Mouse (Mus musculus) cerebellum, adult 11 months (tissue): ENCODE measurements around the gene Bcl2a1b.
A peak's percentile ranks its signal among the peaks of the same experiment; 100 is the strongest.
"Not testable (repeated sequence)": the region's sequence is repeated elsewhere in the genome, so short reads cannot be mapped to it uniquely, and the experiment has no call there.

ENCODE experiments used
- DNase-seq: peaks from one replicate; pipeline ENCODE4 v3.0.0; 2022

Gene Bcl2a1b

DNA sequence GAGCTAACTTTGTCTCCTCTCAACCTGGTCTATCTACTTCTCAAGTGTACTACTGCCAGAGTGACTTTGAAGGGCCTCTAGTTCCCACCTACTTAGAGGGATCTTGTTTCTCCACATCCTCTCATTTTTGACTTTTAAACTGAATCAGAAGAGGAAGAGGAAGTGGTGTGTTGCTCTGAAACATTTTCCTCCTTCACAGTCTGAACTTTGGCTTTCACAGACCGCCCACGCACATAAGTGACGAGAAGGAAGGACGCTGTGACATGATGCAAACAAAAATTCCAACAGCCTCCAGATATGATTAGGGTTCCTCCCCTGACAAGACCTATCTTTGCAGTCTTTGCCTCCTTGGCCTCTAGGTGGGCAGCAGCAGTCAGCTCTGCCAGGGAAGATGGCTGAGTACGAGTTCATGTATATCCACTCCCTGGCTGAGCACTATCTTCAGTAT is at the start of gene Bcl2a1b, which contains the start of gene Gm29094:
Bcl2a1b (plus strand) TSS at position 241 of the 448 bp plus-strand sequence.
Gm29094 (plus strand) TSS at position 411 of the 448 bp plus-strand sequence.
- DNase-seq: not testable (repeated sequence)

DNA sequence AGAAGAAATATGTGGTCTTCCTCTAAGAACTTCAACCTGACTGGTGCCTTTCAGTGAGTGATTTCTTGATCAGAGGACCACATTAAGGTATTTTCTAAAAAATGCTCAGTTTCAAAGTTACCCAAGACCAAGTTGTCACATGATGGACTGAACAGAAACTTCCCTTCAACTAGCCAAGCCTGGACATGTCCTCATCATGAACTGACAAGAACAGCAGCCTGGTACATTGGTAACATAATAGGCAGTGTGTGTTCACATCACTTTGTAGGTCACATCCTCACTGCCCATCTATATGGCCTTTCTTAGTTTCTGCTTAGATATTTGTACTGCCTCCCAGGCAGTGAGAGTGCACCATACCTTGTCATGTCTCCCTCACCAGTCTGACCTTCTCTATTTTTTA is 26.5 kb upstream of the Bcl2a1b start:
- not testable (repeated sequence) for DNase-seq

DNA sequence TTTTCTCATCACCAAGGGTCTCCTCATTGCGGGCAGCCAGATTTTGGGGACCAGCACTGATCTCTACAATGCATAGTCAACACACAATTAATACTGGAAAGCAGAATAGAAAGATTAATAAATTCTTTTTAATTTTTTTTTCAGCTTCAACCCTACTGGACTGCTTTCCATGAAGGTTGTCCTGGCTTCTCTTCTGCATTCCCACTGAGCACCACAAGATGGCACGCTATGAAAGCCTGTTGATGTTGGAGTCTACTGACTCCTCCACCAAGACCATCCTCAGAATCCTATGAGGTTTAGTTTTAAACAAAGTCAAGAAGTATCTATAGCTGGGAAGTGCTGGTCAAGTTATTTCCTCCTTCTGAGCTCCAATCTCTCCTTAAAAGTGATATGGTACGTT is 20.2 kb upstream of the Bcl2a1b start:
- peak; percentile 43 for DNase-seq

DNA sequence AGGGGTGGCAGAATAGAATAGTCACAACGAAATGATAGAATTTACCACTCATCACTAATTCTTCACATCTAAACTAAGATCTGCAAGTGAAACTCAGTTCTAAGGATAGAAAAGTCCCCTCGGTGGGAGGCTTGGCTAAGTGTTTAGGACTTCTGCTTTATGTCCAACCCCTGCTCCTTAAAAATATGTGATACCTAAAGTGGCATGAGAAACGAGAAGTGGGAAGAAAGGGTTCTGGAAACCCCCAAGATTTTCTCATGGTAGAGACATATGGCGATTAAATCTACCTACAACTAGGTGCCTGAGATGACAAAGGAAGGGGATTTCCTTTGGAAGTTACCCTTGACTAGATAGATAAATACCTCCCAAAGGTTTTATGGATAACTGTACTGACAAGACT is 19.5 kb upstream of the Bcl2a1b start:
- not testable (repeated sequence) for DNase-seq

DNA sequence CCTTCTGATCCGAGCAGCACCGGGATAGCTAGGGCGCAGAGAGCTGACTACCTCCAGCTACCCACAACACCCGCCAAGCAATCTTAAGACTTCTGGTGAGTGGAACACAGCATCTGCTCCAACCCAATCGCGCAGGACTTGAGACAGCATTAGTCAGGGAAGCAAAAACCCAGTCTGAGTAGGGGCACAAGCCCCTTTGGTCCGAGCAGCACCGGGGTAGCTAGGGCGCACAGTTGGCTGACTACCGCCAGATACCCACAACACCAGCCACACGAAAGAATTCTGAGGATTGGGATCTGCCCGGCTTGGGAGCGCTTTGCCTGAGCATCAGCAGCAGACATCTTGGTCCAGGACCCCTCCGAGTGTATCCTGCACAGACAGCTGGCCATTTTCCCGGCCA is 12.0 kb upstream of the Bcl2a1b start:
- DNase-seq: not testable (repeated sequence)

DNA sequence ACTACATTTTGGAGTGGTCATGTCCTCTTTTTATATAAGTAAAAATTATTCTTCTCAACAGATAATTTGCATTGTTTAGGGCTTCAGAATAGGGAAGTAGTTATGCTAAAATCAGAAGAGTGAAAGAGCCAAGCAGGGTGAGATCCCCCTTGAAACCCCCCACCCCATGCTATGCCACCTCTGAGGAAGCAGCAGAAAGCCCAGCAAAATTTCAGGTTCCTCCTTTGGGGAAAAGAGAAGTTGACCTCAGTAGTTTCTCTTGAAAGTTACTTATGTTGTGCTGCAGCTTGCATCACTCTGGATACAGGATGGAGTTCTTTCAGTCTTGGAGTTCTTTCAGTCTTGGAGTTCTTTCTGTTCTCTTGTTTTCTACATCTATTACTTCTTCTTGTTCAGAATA is 3.5 kb upstream of the Bcl2a1b start:
- not testable (repeated sequence) for DNase-seq

DNA sequence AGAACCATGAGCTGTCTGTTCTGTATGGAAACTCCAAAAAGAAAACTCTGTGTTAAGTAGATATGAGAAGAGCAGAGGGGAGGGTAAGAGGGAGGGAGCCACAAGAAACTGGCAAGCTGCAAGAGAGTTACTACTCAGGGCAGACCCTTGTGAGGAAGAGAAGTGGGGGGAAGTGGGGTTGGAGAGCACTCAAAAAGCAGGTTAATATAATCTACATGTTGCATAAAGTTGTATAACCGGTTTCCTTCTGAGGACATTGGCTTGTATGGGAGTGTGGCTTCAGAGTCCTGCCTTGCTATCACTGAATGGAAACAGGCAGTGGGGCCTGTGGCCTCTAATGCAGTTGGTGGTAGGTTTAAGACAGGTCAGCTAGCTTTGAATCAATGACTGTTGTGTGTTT is 1.5 kb upstream of the Bcl2a1b start:
- DNase-seq: not testable (repeated sequence)

DNA sequence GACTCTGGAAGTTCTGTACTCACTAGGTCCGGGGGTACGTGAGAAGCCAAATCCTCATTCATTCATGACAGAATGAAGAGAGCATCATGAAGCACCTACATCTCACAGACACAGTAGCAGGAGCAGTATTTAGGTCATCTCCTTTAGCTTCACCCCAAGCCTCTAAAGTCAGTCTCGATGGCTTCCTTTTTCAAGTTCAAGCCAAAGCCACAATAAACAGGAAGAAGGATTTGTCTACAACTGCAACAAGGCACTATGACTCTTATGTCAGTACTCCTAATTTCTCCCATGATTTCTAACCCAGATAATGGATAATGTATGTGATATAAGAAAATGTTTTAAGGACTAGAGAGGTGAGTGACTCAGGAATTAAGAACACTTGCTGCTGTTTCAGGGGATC is 660 bp upstream of the Bcl2a1b start:
- DNase-seq: not testable (repeated sequence)

DNA sequence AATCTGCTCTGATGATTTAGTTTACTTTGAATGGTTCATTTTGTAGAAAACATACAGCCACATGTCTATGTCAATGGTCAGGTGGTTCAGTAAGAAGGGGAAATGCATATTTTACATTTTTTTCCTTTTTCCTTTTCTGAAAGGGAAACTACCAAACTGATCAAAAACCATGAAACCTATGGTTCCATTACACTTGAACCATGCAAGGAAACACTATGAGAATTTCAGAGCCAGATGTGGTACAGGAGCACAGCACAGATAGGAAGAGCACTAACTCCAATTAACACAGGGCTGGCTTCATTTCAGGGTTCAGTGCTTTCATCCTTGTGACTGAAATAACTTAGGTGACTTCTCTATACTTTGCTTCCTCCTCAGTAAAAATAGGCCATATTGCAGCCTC is 3.2 kb downstream of the Bcl2a1b start:
- DNase-seq: not testable (repeated sequence)

DNA sequence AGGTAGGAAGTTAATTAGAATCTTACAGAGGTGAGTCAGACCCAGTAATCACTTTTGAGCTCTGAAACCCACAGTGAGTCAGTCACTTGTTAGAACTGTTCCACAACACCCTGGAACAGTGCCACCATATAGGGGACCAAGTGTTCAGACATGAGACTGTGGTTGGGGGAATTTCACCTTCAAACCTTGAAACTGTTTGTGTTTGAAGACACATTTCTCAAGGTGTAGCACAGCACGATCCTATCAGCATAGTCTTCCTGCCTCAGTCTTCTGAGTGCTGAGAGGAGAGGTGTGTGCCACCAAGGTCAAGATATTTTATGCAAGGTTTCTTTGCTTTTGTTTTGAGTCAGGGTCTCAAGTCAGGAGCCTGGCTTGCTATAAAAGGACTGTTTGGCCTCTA is 9.9 kb downstream of the Bcl2a1b start:
- DNase-seq: not testable (repeated sequence)

DNA sequence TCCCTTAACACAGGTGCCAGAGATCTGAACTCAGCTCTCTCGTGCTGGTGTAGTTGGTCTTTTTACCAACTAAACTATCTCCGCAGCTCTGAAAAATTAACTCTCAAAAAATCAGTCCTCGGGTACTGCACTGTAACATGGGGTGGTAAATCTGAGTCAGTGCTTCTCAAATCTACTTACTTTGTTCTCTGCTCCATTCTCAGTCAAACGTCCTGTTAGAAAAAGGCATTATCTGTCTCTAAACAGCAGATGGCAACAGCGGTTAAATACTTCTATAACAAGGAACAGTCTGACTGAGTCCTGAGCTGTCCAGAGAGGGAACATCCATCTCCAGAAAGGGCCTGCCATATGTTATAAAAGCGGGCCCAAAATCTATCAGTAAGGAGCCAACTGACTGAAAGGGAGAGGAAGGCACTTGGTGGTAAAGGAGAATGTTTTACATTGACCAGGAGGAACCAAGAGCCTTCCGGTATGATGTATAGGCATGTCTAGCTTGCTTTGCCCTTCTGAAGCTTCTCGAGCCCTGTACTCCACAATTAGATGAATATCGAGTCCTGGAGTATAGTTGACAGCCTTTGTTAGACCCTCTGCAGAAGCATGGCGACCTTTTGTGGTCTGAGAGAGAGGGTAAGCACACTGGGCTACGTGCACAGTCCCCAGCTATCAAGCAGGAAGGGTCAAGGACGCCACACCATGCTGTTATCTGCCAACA is 11.5 kb downstream of the Bcl2a1b start, which contains the start of gene Mthfs:
Mthfs (plus strand) TSS at position 324 of the 712 bp plus-strand sequence.
- DNase-seq: peak; percentile 16

DNA sequence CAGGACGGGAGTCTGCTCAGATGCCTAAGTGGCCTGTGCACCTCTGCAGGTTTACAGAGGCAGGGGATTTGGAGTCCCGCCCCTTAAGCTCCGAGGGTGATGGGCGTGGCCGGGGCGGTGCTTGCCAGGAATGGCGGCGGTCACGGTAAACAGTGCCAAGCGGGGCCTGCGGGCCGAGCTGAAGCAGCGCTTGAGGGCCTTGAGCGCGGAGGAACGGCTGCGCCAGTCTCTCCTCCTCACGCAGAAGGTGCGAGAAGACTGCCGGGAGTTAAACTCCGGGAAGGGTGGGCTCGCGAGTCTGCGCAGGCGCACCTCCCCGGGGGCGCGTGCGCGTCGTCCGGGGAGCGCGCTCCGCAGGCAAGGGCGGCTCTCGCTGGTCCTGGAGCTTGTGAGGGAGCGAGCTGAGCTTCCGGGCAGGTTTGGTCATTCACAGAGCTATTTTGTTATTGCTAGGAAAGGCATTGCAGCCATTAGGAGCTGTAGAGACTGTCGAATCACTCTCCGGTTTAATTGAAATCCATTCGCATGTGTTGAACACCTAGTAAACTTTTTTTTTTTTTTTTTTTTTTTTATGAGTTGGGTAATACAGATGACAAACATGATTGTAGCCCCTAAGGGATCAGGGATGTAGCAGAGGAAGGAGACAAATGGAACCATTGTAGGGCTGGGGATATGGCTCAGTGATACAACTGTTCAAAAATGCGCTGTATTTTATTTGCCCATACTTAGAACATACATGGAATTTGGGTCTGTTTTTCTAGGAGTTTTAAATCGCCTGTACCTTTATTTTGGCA is 12.3 kb downstream of the Bcl2a1b start:
- peak; percentile 91 for DNase-seq

DNA sequence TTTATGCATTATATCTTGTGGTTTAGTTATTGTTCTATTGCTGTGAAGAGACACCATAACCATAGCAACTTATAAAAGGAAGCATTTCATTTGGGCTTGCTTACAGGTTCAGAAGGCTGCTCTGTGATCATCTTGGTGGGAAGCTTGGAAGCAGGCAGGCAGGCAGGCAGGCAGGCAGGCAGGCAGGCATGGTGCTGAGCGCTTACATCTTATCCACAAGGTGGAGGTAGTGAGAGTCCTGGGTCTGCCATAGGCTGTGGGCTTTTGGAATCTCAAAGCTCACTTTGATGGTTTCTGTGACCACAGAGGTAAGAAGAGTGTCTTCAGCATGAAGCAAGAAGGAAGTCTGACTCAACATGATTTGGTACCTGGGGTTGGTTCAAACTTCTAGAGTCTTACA is 13.4 kb downstream of the Bcl2a1b start:
- DNase-seq: not testable (repeated sequence)

DNA sequence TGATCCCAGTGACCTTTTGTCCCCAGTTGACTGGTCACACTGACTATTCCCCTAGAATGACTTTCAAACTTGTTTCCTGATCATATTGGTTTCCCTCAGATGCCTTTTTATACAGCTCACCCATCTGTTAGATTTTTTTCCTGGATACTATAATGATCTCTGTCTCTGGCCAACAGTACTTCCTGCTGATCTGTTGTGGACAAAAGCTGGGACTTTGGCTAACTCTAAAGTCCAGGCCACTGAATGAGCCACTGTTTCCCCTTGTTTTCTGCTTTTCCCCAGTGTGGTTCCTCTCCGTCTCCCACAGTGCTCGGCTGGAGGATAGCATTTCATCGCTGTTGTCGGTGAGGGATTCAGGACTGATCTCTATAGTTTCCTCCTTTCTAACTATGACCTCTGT is 19.2 kb downstream of the Bcl2a1b start:
- DNase-seq: not testable (repeated sequence)

DNA sequence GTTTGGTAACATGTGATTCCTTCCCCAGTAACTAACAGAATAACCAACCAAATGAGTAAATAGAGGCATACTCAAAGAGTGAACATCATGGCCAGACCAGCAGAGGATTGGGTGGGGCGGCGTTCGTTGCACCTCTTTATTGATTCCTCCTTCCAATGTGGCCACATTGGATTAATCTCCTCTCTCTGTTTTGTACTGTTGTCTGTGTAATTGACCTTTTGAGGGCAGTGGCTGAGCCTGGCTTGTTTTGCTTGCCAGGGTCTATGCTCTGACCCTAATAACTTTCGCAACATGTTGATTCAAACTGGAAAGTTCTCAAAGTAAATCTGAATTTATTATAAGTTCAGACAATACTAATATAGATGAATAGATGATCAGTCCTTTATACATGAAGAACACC is 20.7 kb downstream of the Bcl2a1b start:
- DNase-seq: not testable (repeated sequence)

DNA sequence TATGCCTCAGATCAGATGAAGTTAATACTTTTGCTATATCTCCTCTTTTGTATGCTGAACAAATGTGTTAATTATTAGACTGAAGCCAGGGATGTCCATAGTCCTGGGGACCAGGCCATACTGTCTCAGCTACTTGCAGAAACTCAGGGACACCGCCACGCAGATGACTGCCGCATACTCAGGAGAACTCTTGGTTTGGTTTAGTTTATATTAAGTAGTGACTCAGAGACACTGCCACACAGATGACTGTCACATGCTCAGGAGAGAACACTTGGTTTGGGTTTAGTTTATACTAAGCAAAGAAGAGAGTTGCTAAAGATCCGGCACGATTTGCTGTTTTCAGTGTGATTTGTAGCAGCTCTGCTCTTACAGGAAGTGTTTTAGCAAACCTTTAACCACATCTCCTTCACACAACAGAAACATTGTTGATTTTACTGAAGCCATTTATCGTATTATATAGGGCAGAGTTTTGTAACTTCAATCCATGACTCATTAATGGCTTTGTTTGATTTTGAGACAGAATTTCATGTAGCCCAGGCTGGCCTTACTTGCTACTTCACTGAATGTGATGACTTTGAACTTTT is 21.8 kb downstream of the Bcl2a1b start:
- not testable (repeated sequence) for DNase-seq

DNA sequence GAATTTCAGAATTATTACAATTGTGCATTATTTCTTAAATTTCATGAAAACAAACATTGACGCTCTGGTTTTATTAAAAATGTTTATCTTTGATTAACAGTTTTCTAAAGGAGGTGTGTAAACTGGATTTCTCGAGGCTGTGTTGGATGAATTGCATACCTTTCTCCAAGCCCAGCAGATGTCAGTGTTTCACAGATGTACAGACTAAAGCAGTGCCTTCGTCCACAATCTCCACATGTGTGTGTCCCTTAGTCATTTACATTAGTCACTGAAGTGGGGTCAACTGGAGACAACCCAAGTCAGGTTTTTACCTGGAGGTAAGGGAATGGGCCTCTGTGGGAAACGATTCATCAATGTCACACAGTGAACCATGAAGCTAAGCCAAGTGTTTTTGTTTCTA is 27.1 kb downstream of the Bcl2a1b start:
- DNase-seq: no peak

DNA sequence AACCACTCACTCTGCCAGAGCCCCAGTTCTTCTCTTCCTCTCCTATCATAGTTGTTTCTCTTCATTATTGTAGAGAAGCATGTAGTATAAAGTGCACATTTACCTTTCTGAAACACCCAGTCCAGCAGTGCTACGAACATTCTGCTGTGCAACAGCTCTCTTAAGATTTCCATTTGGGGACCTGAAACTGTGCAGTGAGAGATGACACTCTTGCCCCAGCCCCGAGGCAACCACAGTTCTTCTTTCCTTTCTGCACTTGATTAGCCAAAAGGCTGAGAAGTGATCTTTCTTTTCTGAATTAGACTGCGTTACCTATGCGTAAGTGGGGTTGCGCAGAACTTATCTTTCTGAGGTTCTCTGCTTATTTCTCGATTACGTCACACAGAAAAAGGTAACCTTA is 29.1 kb downstream of the Bcl2a1b start:
- no peak for DNase-seq

DNA sequence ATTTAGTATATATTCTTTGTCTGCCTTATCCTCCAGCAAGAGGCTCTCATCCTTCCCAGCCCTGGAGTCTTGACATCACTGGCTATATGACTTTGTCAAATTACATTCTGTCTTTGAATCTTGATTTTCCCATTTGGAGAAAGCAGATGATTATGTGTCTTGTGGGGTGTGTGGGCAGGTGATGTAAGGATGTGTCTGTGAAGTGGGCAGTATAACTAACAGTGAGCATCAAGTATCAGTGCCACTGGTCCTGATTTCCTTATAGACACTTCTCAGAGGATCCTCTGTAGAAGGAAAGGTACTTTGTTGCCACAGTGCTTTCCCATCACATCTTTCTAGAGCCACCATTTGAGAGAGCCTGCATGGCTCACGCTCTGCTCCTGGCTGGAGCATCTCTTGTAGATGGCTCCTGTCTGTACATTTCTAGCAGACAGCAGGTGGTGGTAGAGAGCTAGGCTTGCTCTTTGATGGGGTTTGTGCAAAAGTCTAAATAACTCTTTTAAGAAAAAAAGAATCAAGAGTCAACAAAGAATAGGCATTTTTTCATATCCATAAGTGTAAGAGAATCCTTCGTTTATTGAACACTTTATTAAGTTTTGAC is 32.0 kb downstream of the Bcl2a1b start:
- not testable (repeated sequence) for DNase-seq

DNA sequence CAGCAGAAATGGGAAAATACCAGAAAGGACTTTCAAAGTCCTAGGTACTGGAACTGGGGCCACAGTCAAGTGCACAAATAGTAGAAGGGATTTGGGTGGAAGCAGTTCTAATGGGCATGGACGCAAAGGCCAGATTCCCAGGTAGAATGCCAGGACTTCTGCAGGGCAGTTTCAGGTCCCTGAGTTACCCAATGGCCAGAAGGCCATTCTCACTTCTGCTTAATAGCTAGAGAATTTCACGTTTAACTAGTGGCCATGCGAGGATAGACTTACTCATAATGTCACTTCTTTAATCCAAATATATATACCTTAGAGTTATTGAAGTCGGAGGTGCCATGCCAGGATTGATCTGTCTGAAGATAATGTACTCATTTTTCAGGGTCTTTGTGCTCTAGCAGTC is 38.1 kb downstream of the Bcl2a1b start:
- DNase-seq: not testable (repeated sequence)

DNA sequence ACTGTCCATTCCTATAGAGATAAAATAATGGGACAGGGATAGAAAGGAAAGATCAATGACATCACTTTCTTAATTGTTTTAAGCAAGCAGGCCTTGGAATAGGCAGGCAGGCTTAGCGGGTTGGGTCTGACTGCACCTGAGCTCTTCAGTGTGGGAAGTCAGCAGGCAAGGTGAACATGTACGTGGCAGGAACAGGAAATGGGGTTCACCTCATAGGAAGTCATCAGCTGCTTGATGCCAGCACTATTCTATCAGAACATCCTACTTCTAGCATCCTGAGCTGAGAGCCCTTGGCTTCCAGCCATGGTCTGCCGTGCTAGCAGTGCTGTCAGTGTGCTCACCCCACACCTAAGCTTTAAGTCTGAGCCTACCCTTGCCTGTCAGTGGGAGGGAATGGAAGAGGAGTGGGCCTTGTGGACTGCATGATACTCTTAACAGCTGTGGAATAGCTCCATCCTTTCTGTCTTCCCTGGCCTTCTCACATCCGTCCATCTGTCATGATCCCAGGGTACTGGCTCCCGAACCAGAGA is 40.0 kb downstream of the Bcl2a1b start:
- peak; percentile 22 for DNase-seq

DNA sequence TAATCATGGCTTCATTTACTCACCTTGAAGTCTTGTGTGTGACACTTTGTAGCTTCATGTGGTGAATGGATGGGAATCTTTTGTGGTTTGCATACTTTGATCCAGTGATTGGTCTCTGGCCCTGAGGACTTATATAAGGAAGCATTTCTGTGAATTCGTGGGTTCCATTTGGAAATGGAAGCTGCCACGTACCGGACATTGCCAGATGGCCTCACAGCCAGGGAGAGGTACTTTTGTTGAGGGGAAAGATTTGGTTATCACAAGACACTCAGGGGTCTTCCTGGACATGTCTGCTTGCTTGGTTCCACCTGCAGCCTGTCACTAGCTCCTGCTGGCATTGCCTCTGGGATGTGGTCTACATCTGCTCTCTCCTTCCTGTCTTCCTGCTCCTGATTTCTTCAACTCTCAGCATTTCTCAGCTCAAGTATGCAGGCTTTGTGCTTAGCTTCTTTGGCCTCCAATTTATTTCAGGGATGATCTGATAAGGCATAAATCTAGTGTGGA is 41.6 kb downstream of the Bcl2a1b start:
- peak; percentile 55 for DNase-seq

DNA sequence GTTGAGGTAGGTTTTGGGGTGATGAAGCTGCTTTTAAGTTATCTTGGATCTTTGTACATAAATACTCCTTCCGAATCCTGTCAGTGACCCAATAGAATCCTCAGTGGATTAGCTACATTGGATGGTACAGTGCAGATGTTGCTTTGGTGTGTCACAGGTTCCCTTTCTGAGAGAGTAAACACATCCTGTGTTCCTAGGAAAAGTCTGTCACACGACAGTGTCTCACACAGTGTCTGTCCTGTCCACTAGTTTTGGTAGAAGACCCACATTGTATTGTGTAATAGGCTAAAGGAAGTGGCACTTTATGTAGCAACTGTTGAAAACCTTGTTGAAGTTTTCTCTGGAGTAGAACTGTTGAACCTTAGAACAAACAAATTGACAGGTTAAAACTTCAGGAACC is 54.4 kb downstream of the Bcl2a1b start:
- DNase-seq: no peak
